Mouse (Mus musculus) neural tube, embryonic 13.5 days (tissue): Measurements from ENCODE around the gene Pgrmc2. TPM values are rescaled to one million over a fixed set of nuclear protein-coding genes. Genes with fewer than 3 reads are reported as not detected.

Experiments used
- ATAC-seq: fragments of 200-750 bp; cut with Nextera tagmentation; 2 replicates; pipeline ENCODE4 v1.8.0; 2017; ENCODE audit warnings: low read depth, mild to moderate bottlenecking, moderate TSS enrichment, moderate library complexity
- H3K27ac ChIP-seq: fragments of 300-500 bp; sonication (generic); replicated peaks from 2 replicates; pipeline ENCODE4 v1.5.1; 2015; ENCODE audit warnings: moderate library complexity, mild to moderate bottlenecking, inconsistent platforms
- H3K27me3 ChIP-seq: fragments of 300-500 bp; sonication (generic); 2 replicates; pipeline ENCODE4 v1.6.1; 2015; ENCODE audit warnings: mild to moderate bottlenecking, inconsistent platforms
- H3K36me3 ChIP-seq: fragments of 300-500 bp; sonication (generic); 2 replicates; pipeline ENCODE4 v1.6.1; 2015; ENCODE audit warnings: mild to moderate bottlenecking, inconsistent platforms
- H3K4me1 ChIP-seq: fragments of 300-500 bp; sonication (generic); replicated peaks from 2 replicates; pipeline ENCODE4 v1.6.1; 2015; ENCODE audit warnings: inconsistent platforms
- H3K4me2 ChIP-seq: fragments of 300-500 bp; sonication (generic); 2 replicates; pipeline ENCODE4 v1.6.1; 2015; ENCODE audit warnings: inconsistent platforms, mild to moderate bottlenecking, moderate library complexity
- H3K4me3 ChIP-seq: fragments of 300-500 bp; sonication (generic); 2 replicates; pipeline ENCODE4 v1.5.1; 2015; ENCODE audit warnings: mild to moderate bottlenecking, inconsistent platforms
- H3K9ac ChIP-seq: fragments of 300-500 bp; sonication (generic); 2 replicates; pipeline ENCODE4 v1.6.1; 2015; ENCODE audit warnings: moderate library complexity, mild to moderate bottlenecking, inconsistent platforms
- H3K9me3 ChIP-seq: fragments of 300-500 bp; sonication (generic); 2 replicates; pipeline ENCODE4 v1.6.1; 2016; ENCODE audit warnings: inconsistent platforms
- WGBS: fragments of 180-500 bp; shearing (Covaris S2); methylation state at CpG from one replicate; pipeline ENCODE4 v1.1.7; 2015; 5-methylcytosine and 5-hydroxymethylcytosine counted together
- polyA plus RNA-seq: library from polyadenylated mRNA; unstranded; fragments of >200 nt; fragmentation: Nextera tagmentation; extraction: Ambion mirVana; gene quantifications from 2 replicates; pipeline ENCODE4 v1.2.1, GENCODE M21; 2015

Gene Pgrmc2
- polyA plus RNA-seq, 1 experiment from 2014 or later: 33.2 TPM

- H3K4me3 ChIP-seq: no peak overlapping the region
- no peaks in the 10 kb centered on the region for H3K4me1 ChIP-seq
- no peak overlapping the region for H3K9ac ChIP-seq
- H3K27ac ChIP-seq: no peak overlapping the region
- no peaks in the 10 kb centered on the region for H3K9me3 ChIP-seq
- H3K27me3 ChIP-seq: no peaks in the 10 kb centered on the region
- ATAC-seq: no peak
- H3K36me3 ChIP-seq: no peaks in the 10 kb centered on the region
- H3K4me2 ChIP-seq: no peak overlapping the region
- WGBS: 63% methylated on average over 6 of the region's 6 CpGs
Measured at GRCm38 (mm10) chr3:41021980-41022379, 60.9 kb downstream of the Pgrmc2 start.

- 95% methylated on average over 7 of the region's 7 CpGs for WGBS
- Histone ChIP-seq H3K4me3 (no peak overlapping the region), H3K4me2 (no peak overlapping the region), H3K27me3 (no peaks in the 10 kb centered on the region), H3K27ac (no peak overlapping the region), H3K36me3 (no peaks in the 10 kb centered on the region), H3K4me1 (no peaks in the 10 kb centered on the region), H3K9ac (no peak overlapping the region), H3K9me3 (no peaks in the 10 kb centered on the region)
- no peak for ATAC-seq
Measured at GRCm38 (mm10) chr3:41020687-41021086, 62.2 kb downstream of the Pgrmc2 start.

GRCm38 (mm10) chr3:41018022-41018608, 64.7 kb downstream of the Pgrmc2 start:
- no peak overlapping the region for H3K9ac ChIP-seq
- no peak overlapping the region for H3K4me2 ChIP-seq
- H3K27me3 ChIP-seq: no peaks in the 10 kb centered on the region
- no peaks in the 10 kb centered on the region for H3K9me3 ChIP-seq
- H3K4me3 ChIP-seq: no peak overlapping the region
- WGBS: 65% methylated on average over 3 of the region's 3 CpGs
- no peaks in the 10 kb centered on the region for H3K36me3 ChIP-seq
- no peaks in the 10 kb centered on the region for H3K4me1 ChIP-seq
- no peak for ATAC-seq
- H3K27ac ChIP-seq: no peak overlapping the region

Other genes starting within 250 kb of the Pgrmc2 start
- gene Mfsd8, start 236.2 kb downstream of the Pgrmc2 start, polyA plus RNA-seq: 11.6 and 11.7 TPM in 2 replicates
- 10.5 and 12.7 TPM in 2 replicates for gene Abhd18, start 236.1 kb downstream of the Pgrmc2 start, polyA plus RNA-seq
- 0.15 and 0.47 TPM in 2 replicates for gene 1700034I23Rik, start 180.5 kb downstream of the Pgrmc2 start, polyA plus RNA-seq
- gene Larp1b, start 133.2 kb downstream of the Pgrmc2 start, polyA plus RNA-seq: 4.9 and 5.1 TPM in 2 replicates